Mouse (Mus musculus) heart, embryonic 12.5 days (tissue): ENCODE measurements around the gene Wdr19. TPM values are rescaled to one million over a fixed set of nuclear protein-coding genes. Genes with fewer than 3 reads are reported as not detected.

Experiments
- ATAC-seq: fragments of 200-750 bp; cut with Nextera tagmentation; 2 replicates; pipeline ENCODE4 v1.8.0; 2017; ENCODE audit warnings: moderate TSS enrichment, moderate library complexity; ENCODE audit not compliant: insufficient number of reproducible peaks, low FRiP score
- H3K27ac ChIP-seq: fragments of 300-500 bp; sonication (generic); 2 replicates; pipeline ENCODE4 v1.5.1; 2016; ENCODE audit warnings: mild to moderate bottlenecking, moderate library complexity; ENCODE audit not compliant: poor library complexity, severe bottlenecking
- H3K27me3 ChIP-seq: fragments of 300-500 bp; sonication (generic); replicated peaks from 2 replicates; pipeline ENCODE4 v1.6.1; 2016; ENCODE audit warnings: mild to moderate bottlenecking, moderate library complexity
- H3K36me3 ChIP-seq: fragments of 300-500 bp; sonication (generic); 2 replicates; pipeline ENCODE4 v1.6.1; 2016; ENCODE audit warnings: mild to moderate bottlenecking, moderate library complexity
- H3K4me1 ChIP-seq: fragments of 300-500 bp; sonication (generic); replicated peaks from 2 replicates; pipeline ENCODE4 v1.6.1; 2016; ENCODE audit warnings: mild to moderate bottlenecking
- H3K4me2 ChIP-seq: fragments of 300-500 bp; sonication (generic); 2 replicates; pipeline ENCODE4 v1.6.1; 2016; ENCODE audit warnings: mild to moderate bottlenecking, moderate library complexity
- H3K4me3 ChIP-seq: fragments of 300-500 bp; sonication (generic); 2 replicates; pipeline ENCODE4 v1.5.1; 2016; ENCODE audit warnings: mild to moderate bottlenecking
- H3K9ac ChIP-seq: fragments of 300-500 bp; sonication (generic); 2 replicates; pipeline ENCODE4 v1.6.1; 2016; ENCODE audit warnings: mild to moderate bottlenecking, moderate library complexity
- H3K9me3 ChIP-seq: fragments of 300-500 bp; sonication (generic); replicated peaks from 2 replicates; pipeline ENCODE4 v1.6.1; 2016; ENCODE audit warnings: mild to moderate bottlenecking, moderate library complexity
- WGBS: fragments of 180-500 bp; shearing (Covaris S2); methylation state at CpG from one replicate; pipeline ENCODE4 v1.1.7; 2016; 5-methylcytosine and 5-hydroxymethylcytosine counted together
- polyA plus RNA-seq: library from polyadenylated mRNA; unstranded; fragments of >200 nt; fragmentation: Nextera tagmentation; extraction: Ambion mirVana; gene quantifications from 2 replicates; pipeline ENCODE4 v1.2.1, GENCODE M21; 2016

Wdr19 gene
- polyA plus RNA-seq, 1 experiment from 2014 or later, result 7.9 TPM

DNA sequence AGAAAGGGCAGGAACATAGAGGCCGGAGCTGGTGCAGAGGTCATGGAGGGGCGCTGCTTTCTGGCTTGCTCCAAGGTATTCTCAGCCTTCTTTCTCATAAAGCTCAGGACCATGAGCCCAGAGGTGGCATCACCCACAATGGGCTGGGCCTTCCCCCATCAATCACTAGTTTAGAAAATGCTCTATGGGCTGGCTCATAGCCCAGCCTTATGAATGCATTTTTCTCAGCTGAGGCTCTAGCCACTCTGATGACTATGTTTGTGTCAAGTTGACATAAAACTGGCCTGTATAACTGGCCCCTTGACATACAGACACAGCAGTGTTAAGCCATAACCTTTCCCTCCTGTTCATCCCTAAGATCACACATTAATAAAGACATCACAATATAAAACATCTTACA, 5.2 kb downstream of the Wdr19 start:
- no peak for ATAC-seq
- H3K4me2 ChIP-seq, result no peak overlapping the region
- no peaks in the 10 kb centered on the region for H3K27me3 ChIP-seq
- H3K27ac ChIP-seq, result no peak overlapping the region
- H3K36me3 ChIP-seq, result no peaks in the 10 kb centered on the region
- no peak overlapping the region for H3K4me3 ChIP-seq
- H3K4me1 ChIP-seq, result peaks cover 5% of the 10 kb centered on the region
- no peaks in the 10 kb centered on the region for H3K9me3 ChIP-seq
- H3K9ac ChIP-seq, result no peak overlapping the region
- 83% methylated on average over 2 of the region's 2 CpGs for WGBS

DNA sequence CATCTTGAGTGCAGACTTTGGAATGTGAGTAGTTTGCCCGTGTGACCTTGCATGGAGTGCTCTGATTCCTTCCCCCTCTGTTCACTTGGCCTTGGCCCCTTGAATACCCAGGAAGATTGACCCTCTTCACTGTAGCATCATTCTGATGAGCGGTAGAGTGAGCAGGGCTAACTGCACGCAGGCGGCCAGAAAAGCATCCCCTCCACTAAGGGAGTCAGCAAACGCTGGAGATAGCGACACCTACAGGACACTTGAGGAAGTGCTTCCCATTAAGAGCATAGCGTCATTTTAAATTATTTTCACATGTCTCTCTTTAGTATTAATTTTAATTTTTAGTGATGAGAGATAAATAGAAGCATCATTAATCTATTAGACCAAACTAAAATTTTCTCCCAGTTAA, 13.8 kb downstream of the Wdr19 start:
- no peak overlapping the region for H3K4me3 ChIP-seq
- H3K4me1 ChIP-seq, result no peaks in the 10 kb centered on the region
- WGBS, result 28% methylated on average over 7 of the region's 7 CpGs
- H3K9ac ChIP-seq, result no peak overlapping the region
- H3K27ac ChIP-seq, result no peak overlapping the region
- peaks cover 3% of the 10 kb centered on the region for H3K36me3 ChIP-seq
- H3K4me2 ChIP-seq, result no peak overlapping the region
- ATAC-seq, result no peak
- no peaks in the 10 kb centered on the region for H3K27me3 ChIP-seq
- no peaks in the 10 kb centered on the region for H3K9me3 ChIP-seq

GRCm38 (mm10) chr5:65217305-65218269, 18.1 kb downstream of the Wdr19 start:
- Histone ChIP-seq H3K9ac (no peak overlapping the region), H3K4me3 (no peak overlapping the region), H3K27me3 (no peaks in the 10 kb centered on the region), H3K4me1 (no peaks in the 10 kb centered on the region), H3K36me3 (peaks cover 3% of the 10 kb centered on the region), H3K27ac (no peak overlapping the region), H3K9me3 (no peaks in the 10 kb centered on the region), H3K4me2 (no peak overlapping the region)
- ATAC-seq, result no peak
- 82% methylated on average over 11 of the region's 11 CpGs for WGBS

- Histone ChIP-seq H3K27me3 (no peaks in the 10 kb centered on the region), H3K9me3 (no peaks in the 10 kb centered on the region), H3K9ac (no peak overlapping the region), H3K4me2 (no peak overlapping the region), H3K4me3 (no peak overlapping the region), H3K27ac (no peak overlapping the region), H3K4me1 (no peaks in the 10 kb centered on the region), H3K36me3 (peaks cover 2% of the 10 kb centered on the region)
- 51% methylated on average over 7 of the region's 7 CpGs for WGBS
- ATAC-seq, result no peak
Measured at GRCm38 (mm10) chr5:65221037-65221436, 21.5 kb downstream of the Wdr19 start.

- Histone ChIP-seq H3K36me3 (peaks cover 9% of the 10 kb centered on the region), H3K9me3 (no peaks in the 10 kb centered on the region), H3K9ac (no peak overlapping the region), H3K4me1 (no peaks in the 10 kb centered on the region), H3K4me2 (no peak overlapping the region), H3K27ac (no peak overlapping the region), H3K4me3 (no peak overlapping the region), H3K27me3 (no peaks in the 10 kb centered on the region)
- WGBS, result 70% methylated on average over 5 of the region's 5 CpGs
- ATAC-seq, result no peak
Measured at GRCm38 (mm10) chr5:65224056-65224455, 24.6 kb downstream of the Wdr19 start.

DNA sequence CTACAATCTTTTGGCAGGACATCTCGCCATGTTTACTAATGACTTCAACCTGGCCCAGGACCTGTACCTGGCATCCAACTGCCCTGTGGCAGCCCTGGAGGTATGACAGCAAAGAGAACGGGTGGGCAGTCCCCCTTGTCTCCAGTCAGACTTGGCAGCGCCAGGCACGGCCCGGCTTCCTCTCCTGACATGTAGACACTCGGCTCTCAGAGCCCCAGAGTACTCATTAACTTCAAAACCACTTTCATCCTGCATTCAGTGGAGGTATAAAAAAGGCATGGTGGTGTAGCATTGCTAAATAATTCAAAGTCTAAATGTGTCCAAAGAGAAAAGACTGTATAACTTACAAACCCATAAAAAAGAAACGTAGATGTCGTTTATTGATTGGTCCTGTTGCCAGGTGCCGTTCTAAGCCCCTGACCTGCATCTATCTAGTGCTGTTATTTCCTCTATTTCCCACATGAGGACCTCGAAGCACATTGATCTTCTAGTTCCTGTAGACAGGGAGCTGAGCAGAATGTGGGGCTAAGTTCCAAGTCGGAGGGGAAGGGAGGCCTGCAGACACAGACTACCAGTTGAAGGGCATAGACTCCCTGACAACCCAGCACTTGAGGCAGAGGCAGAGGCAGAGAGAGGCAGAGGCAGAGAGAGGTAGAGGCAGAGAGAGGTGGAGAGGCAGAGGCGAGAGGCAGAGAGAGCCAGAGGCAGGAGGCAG, 31.9 kb downstream of the Wdr19 start:
- H3K27ac ChIP-seq, result no peak overlapping the region
- H3K9ac ChIP-seq, result no peak overlapping the region
- H3K4me2 ChIP-seq, result no peak overlapping the region
- H3K36me3 ChIP-seq, result peaks cover 24% of the 10 kb centered on the region
- no peaks in the 10 kb centered on the region for H3K27me3 ChIP-seq
- H3K4me3 ChIP-seq, result no peak overlapping the region
- H3K4me1 ChIP-seq, result no peaks in the 10 kb centered on the region
- ATAC-seq, result no peak
- 71% methylated on average over 12 of the region's 12 CpGs for WGBS
- H3K9me3 ChIP-seq, result 0 out of 2 replicates have a peak, but pooled peaks cover 5% of the 10 kb centered on the region

GRCm38 (mm10) chr5:65242740-65243139, 43.2 kb downstream of the Wdr19 start:
- no peaks in the 10 kb centered on the region for H3K27me3 ChIP-seq
- ATAC-seq, result no peak
- no peaks in the 10 kb centered on the region for H3K9me3 ChIP-seq
- 44% methylated on average over 5 of the region's 5 CpGs for WGBS
- no peak overlapping the region for H3K4me2 ChIP-seq
- no peak overlapping the region for H3K9ac ChIP-seq
- peaks cover 14% of the 10 kb centered on the region for H3K36me3 ChIP-seq
- no peak overlapping the region for H3K27ac ChIP-seq
- H3K4me1 ChIP-seq, result peaks cover 8% of the 10 kb centered on the region
- no peak overlapping the region for H3K4me3 ChIP-seq

DNA sequence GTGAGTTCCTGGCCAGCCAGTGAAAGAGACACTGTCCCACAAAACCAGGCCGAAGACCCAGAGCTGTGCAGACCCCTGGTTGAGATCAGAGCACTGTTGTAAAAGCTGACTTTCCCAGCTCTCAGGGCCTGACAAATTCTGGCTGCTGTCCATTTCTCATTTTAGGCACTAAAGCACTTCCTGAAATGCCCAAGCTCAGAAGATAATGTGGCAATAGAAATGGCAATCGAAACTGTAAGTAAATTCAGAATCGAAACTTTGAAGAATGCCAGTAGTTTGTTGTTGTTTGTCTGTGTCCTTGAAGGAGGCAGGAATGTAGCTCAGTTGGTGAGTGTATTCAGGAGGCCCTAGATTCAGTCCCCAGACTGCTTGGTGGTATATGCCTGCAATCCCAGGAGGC, 47.8 kb downstream of the Wdr19 start:
- Histone ChIP-seq H3K4me3 (no peak overlapping the region), H3K4me2 (no peak overlapping the region), H3K4me1 (no peaks in the 10 kb centered on the region), H3K27me3 (no peaks in the 10 kb centered on the region), H3K36me3 (peaks cover 15% of the 10 kb centered on the region), H3K9me3 (no peaks in the 10 kb centered on the region), H3K27ac (no peak overlapping the region), H3K9ac (no peak overlapping the region)
- WGBS, result 84% methylated on average over 3 of the region's 3 CpGs
- ATAC-seq, result no peak

DNA sequence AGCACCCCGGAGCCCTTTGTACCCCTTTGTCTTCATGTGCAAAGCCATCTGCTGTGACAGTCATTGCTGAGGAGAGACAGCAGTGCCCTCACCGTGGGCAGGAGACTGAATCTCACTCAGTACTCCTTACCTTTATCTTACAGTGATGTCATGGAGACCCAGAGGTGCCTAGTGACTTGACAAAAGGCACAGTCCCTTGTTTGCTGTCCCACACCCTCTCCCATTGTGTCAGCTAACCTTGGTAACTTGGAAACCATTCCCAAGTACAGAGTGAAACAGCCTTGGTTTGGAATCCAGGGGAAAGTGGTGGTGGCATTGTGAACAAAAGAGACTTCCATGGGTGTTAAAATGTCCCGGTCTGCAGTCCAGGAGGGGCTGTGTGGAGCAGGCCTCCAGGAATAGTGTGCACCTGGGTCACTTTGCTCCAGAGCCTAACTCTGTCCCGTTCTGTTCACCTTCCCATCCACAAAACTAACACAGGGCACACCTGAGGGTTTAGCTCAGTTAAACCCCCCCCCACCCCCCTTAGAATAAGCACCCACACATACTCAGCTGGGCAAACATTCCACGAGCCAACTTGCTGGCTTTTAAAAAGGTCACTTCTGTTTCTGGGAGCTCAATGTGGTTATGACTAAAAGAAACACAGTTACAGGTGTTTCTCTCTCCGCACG, 50.8 kb downstream of the Wdr19 start:
- H3K27ac ChIP-seq, result no peak overlapping the region
- no peaks in the 10 kb centered on the region for H3K4me1 ChIP-seq
- peaks cover 17% of the 10 kb centered on the region; the same call in 1 of the 2 replicates for H3K36me3 ChIP-seq
- no peaks in the 10 kb centered on the region for H3K27me3 ChIP-seq
- WGBS, result 68% methylated on average over 7 of the region's 7 CpGs
- H3K9me3 ChIP-seq, result no peaks in the 10 kb centered on the region
- H3K9ac ChIP-seq, result no peak overlapping the region
- H3K4me2 ChIP-seq, result no peak overlapping the region
- ATAC-seq, result no peak
- H3K4me3 ChIP-seq, result no peak overlapping the region

- H3K36me3 ChIP-seq, result peaks cover 62% of the 10 kb centered on the region
- H3K9ac ChIP-seq, result no peak overlapping the region
- 91% methylated on average over 14 of the region's 14 CpGs for WGBS
- H3K4me1 ChIP-seq, result no peaks in the 10 kb centered on the region
- no peak overlapping the region for H3K27ac ChIP-seq
- no peak overlapping the region for H3K4me2 ChIP-seq
- H3K4me3 ChIP-seq, result no peak overlapping the region
- H3K9me3 ChIP-seq, result no peaks in the 10 kb centered on the region
- no peaks in the 10 kb centered on the region for H3K27me3 ChIP-seq
- ATAC-seq, result no peak
Measured at GRCm38 (mm10) chr5:65257910-65258505, 58.5 kb downstream of the Wdr19 start.

GRCm38 (mm10) chr5:65273966-65274365, 74.5 kb downstream of the Wdr19 start:
- Histone ChIP-seq H3K27ac (no peak overlapping the region), H3K4me1 (no peaks in the 10 kb centered on the region), H3K27me3 (no peaks in the 10 kb centered on the region), H3K4me3 (no peak overlapping the region), H3K9ac (no peak overlapping the region), H3K36me3 (peaks cover 79% of the 10 kb centered on the region), H3K9me3 (no peaks in the 10 kb centered on the region), H3K4me2 (no peak overlapping the region)
- 88% methylated on average over 3 of the region's 3 CpGs for WGBS
- ATAC-seq, result no peak
